Mouse (Mus musculus) cortical plate, adult 2 months (tissue): ENCODE data around the gene Npas3.

Experiments
- CTCF ChIP-seq: fragments of 200-500 bp; IDR thresholded peaks from 2 replicates; pipeline ENCODE4 v1.5.1; 2011; ENCODE audit warnings: mild to moderate bottlenecking, control low read depth, low read length; ENCODE audit not compliant: insufficient read depth; ENCODE audit errors: extremely low read depth
- POLR2A ChIP-seq: fragments of 200-500 bp; IDR thresholded peaks from 2 replicates; pipeline ENCODE4 v1.6.1; 2011; ENCODE audit warnings: mild to moderate bottlenecking, low read length, control low read depth; ENCODE audit not compliant: insufficient read depth; ENCODE audit errors: extremely low read depth

DNA sequence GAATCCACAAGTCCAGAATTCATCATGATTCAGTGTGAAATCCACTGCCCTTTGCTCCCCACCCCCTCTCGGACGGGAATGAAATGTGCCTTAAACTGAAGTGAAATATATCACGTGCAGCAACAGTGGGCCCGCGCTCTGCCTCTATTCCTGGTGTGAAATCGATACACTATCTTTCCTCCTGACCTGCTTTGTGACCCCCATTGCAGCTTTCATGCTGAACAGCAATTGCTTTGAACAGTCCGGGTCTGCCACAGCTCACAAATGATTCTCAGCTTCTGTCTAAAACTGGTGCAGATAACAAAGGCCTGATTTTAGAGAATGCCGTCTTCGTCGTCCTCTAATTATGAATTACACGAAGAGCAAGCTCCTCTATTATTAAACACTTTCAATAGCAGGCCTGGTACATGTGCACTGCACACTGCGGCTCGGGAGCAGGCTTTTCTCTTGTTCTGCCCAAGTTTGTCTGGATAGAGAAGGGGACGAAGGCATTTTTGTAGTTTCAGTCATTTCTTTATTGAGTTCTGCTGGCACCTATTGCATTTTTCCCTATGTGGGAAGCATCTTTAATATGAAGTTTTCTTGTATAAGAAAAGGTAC lies 90.0 kb downstream of the Npas3 start:
- TF ChIP-seq POLR2A, result no peak
- no peak for TF ChIP-seq CTCF
